Mouse (Mus musculus) lung, postnatal 0 days (tissue): ENCODE data around the gene Lrrc56. TPM values are rescaled to one million over a fixed set of nuclear protein-coding genes. Genes with fewer than 3 reads are reported as not detected.

Experiments used
- ATAC-seq: fragments of 200-750 bp; cut with Nextera tagmentation; 2 replicates; pipeline ENCODE4 v1.8.0; 2017; ENCODE audit warnings: moderate library complexity
- DNase-seq: peaks from one replicate; pipeline ENCODE4 v3.0.0-alpha.2; 2016; ENCODE audit warnings: low spot score
- H3K27ac ChIP-seq: fragments of 300-500 bp; sonication (generic); 2 replicates; pipeline ENCODE4 v1.5.1; 2014; ENCODE audit warnings: antibody characterized with exemption, mild to moderate bottlenecking, low read length, mixed read lengths
- H3K27me3 ChIP-seq: fragments of 300-500 bp; sonication (generic); replicated peaks from 2 replicates; pipeline ENCODE4 v1.6.1; 2014; ENCODE audit warnings: low read length, mixed read lengths; ENCODE audit not compliant: insufficient read depth
- H3K36me3 ChIP-seq: fragments of 300-500 bp; sonication (generic); 2 replicates; pipeline ENCODE4 v1.6.1; 2014; ENCODE audit warnings: low read length, mixed read lengths; ENCODE audit not compliant: insufficient read depth
- H3K4me1 ChIP-seq: fragments of 300-500 bp; sonication (generic); 2 replicates; pipeline ENCODE4 v1.6.1; 2014; ENCODE audit warnings: antibody characterized with exemption, low read depth, low read length, mixed read lengths; ENCODE audit not compliant: insufficient read depth
- H3K4me2 ChIP-seq: fragments of 300-500 bp; sonication (generic); replicated peaks from 2 replicates; pipeline ENCODE4 v1.6.1; 2014; ENCODE audit warnings: low read depth, mild to moderate bottlenecking, low read length, moderate library complexity, mixed read lengths
- H3K4me3 ChIP-seq: fragments of 300-500 bp; sonication (generic); 2 replicates; pipeline ENCODE4 v1.5.1; 2014; ENCODE audit warnings: low read depth, low read length
- H3K9ac ChIP-seq: fragments of 300-500 bp; sonication (generic); replicated peaks from 2 replicates; pipeline ENCODE4 v1.6.1; 2014; ENCODE audit warnings: low read depth, mild to moderate bottlenecking
- H3K9me3 ChIP-seq: fragments of 300-500 bp; sonication (generic); 2 replicates; pipeline ENCODE4 v1.6.1; 2016; ENCODE audit warnings: low read length, mixed read lengths
- CTCF ChIP-seq: IDR thresholded peaks from 2 replicates; pipeline ENCODE4 v1.5.1; 2016; ENCODE audit warnings: antibody characterized with exemption, mild to moderate bottlenecking
- EP300 ChIP-seq: IDR thresholded peaks from 2 replicates; pipeline ENCODE4 v1.6.1; 2016; ENCODE audit warnings: antibody characterized with exemption, mild to moderate bottlenecking, control low read depth
- WGBS: fragments of 180-500 bp; shearing (Covaris S2); extraction: QIAGEN DNeasy Blood & Tissue Kit; methylation state at CpG from one replicate; pipeline ENCODE4 v1.1.7; 2014; 5-methylcytosine and 5-hydroxymethylcytosine counted together
- polyA plus RNA-seq: library from polyadenylated mRNA; unstranded; fragments of >200 nt; fragmentation: Nextera tagmentation; extraction: Ambion mirVana; gene quantifications from 2 replicates; pipeline ENCODE4 v1.2.1, GENCODE M21; 2015

Gene Lrrc56
- polyA plus RNA-seq, 1 experiment from 2014 or later, result 6.8 TPM

DNA sequence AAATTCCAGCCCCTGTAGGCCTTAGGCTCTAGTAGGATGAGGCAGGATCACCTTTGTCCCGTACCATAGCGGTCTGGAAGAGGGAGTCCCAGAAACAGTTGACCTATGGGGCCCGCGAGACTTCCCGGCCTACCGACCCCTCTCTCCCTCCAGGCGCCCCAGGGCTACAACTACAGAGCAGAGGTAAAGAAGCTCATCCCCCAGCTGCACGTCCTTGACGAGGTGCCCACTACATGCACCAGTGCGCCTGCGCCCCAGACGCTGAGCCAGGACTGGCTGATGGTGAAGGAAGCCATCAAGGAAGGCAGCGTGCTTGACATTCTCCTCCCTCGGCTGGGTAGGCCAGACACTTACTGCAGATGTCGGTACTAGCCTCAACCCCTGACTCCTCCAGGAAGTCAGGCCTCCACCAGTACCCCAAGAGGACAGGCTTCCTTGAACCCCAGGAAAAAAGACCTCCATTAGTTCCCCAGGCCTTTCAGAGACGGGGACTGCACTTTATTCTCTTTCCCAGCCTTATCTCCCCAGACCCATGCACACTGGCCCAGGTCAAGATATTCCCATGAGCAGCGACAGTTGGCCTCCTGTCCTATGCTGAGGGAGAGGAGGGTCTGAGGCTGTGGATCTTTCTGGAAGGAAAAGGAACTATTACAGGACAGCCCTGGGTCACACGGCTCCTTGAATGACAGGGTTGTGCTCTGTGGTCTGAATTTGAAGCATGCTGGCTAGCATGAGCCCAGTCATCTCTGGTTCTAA, 12.4 kb downstream of the Lrrc56 start:
- no peaks in the 10 kb centered on the region for H3K36me3 ChIP-seq
- no peak overlapping the region for H3K4me2 ChIP-seq
- H3K27me3 ChIP-seq, result 0 out of 2 replicates have a peak, but pooled peaks cover 3% of the 10 kb centered on the region
- no peak for DNase-seq
- H3K4me1 ChIP-seq, result no peaks in the 10 kb centered on the region
- H3K27ac ChIP-seq, result no peak overlapping the region
- WGBS, result 89% methylated on average over 18 of the region's 18 CpGs
- TF ChIP-seq CTCF, result no peak
- TF ChIP-seq EP300, result no peak
- H3K9me3 ChIP-seq, result no peaks in the 10 kb centered on the region
- ATAC-seq, result no peak
- H3K9ac ChIP-seq, result no peak overlapping the region
- no peak overlapping the region for H3K4me3 ChIP-seq

DNA sequence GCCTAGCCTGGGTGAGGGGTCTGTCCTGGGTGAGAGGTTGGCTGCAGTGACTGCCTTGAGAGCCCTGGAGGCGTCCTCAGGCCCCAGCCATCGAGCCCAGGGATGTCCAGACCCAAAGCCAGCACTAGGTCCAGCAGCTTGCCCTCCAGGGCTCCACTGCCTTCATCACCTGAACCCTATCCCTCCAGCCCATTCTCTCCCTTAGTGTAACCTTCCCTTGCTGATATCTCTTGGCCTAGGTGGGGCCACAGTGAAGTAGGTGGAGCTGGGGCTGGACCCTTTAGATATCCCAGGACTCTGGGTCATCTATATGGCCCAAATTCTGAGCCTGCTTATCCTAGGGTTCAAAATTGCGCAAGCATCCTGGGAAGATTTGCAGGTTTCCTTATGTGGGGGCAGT, 15.6 kb downstream of the Lrrc56 start:
- Histone ChIP-seq H3K9ac (no peak overlapping the region), H3K4me1 (no peaks in the 10 kb centered on the region), H3K36me3 (no peaks in the 10 kb centered on the region), H3K27ac (no peak overlapping the region), H3K4me3 (no peak overlapping the region), H3K9me3 (no peaks in the 10 kb centered on the region), H3K4me2 (no peak overlapping the region), H3K27me3 (0 out of 2 replicates have a peak, but pooled peaks cover 3% of the 10 kb centered on the region)
- DNase-seq, result no peak
- TF ChIP-seq CTCF, result no peak
- no peak for TF ChIP-seq EP300
- 64% methylated on average over 3 of the region's 3 CpGs for whole genome bisulfite sequencing
- no peak for ATAC-seq

DNA sequence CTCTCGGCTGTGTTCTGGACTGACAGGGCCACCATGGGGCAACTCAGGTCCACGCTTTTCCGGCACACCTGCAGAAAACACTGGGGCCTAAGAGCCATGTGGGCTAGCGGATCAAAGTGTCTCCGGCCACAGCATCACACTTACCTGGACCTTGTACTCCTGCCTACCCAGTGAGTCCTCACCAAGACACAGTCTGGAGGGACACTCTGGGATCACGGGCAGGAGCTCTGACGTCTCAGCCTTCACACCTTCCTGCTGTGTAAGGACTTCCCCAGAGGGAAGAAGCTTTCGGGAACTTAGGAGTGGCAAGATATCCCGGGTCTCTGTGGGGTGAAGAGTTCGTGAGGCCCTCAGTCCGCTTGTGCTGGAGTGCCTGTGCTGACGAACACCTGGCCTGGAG, 16.2 kb downstream of the Lrrc56 start:
- no peak for ATAC-seq
- no peak overlapping the region for H3K27ac ChIP-seq
- 0 out of 2 replicates have a peak, but pooled peaks cover 3% of the 10 kb centered on the region for H3K27me3 ChIP-seq
- no peaks in the 10 kb centered on the region for H3K36me3 ChIP-seq
- no peak for DNase-seq
- H3K4me2 ChIP-seq, result no peak overlapping the region
- H3K4me3 ChIP-seq, result no peak overlapping the region
- peaks cover 3% of the 10 kb centered on the region; the same call in 1 of the 2 replicates for H3K4me1 ChIP-seq
- WGBS, result 65% methylated on average over 12 of the region's 12 CpGs
- no peaks in the 10 kb centered on the region for H3K9me3 ChIP-seq
- TF ChIP-seq CTCF (no peak), EP300 (no peak)
- H3K9ac ChIP-seq, result no peak overlapping the region

DNA sequence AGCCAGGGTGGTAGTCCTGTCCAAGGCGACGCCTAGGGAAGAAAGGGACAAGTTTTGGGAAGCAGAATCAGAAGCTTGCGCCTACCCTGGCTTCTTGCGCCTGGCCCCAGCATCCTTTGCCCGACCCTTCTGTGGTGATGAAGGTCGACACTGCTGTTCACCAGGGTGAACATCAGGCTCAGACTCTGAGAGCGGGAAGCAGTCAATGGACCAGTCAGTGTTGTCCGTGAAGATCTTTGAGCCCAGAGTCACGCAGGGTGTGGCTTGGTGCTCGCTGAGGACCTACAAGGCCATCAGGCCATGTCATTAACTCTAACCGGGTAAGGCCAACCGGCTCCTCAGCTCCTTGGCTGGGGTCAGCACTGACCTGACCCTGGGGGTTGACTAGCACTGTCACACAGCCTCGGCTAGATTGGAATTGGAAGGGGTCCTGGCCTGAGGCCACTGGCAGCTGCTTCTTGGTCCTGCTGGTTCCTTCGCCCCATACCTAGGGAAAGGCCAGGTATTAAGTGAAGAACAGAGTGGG, 16.7 kb downstream of the Lrrc56 start:
- no peak for ATAC-seq
- DNase-seq, result no peak
- whole genome bisulfite sequencing, result 87% methylated on average over 14 of the region's 14 CpGs
- H3K4me3 ChIP-seq, result no peak overlapping the region
- H3K4me2 ChIP-seq, result no peak overlapping the region
- H3K9me3 ChIP-seq, result no peaks in the 10 kb centered on the region
- no peak overlapping the region for H3K27ac ChIP-seq
- no peak overlapping the region for H3K9ac ChIP-seq
- H3K27me3 ChIP-seq, result 0 out of 2 replicates have a peak, but pooled peaks cover 3% of the 10 kb centered on the region
- H3K4me1 ChIP-seq, result peaks cover 4% of the 10 kb centered on the region; the same call in 1 of the 2 replicates
- no peaks in the 10 kb centered on the region for H3K36me3 ChIP-seq
- TF ChIP-seq CTCF, result no peak
- no peak for TF ChIP-seq EP300

DNA sequence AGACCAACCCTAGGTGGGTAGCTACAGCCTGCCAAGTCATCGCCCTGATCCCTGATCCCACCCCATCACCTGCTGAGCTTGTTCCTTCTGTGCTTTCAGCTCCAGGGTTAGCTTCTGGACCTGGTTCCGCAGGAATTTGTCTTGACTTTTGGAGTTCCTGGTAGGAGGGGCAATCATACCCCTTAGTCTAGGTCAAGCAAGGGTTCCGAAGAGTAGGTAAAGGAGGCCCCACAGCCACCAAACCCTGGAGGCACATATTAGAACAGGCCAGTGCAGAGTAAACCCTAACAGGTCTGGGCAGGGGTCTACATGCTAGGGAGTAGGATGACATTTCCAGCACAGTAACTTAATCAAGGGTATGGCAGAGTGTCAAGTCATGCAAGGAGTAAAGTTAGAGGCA, 19.2 kb downstream of the Lrrc56 start:
- Histone ChIP-seq H3K27ac (no peak overlapping the region), H3K36me3 (no peaks in the 10 kb centered on the region), H3K27me3 (0 out of 2 replicates have a peak, but pooled peaks cover 3% of the 10 kb centered on the region), H3K4me2 (no peak overlapping the region), H3K9ac (no peak overlapping the region), H3K9me3 (no peaks in the 10 kb centered on the region), H3K4me3 (no peak overlapping the region), H3K4me1 (peaks cover 8% of the 10 kb centered on the region; the same call in 1 of the 2 replicates)
- WGBS, result 76% methylated on average over 3 of the region's 3 CpGs
- DNase-seq (no peak), ATAC-seq (no peak)
- no peak for TF ChIP-seq CTCF

DNA sequence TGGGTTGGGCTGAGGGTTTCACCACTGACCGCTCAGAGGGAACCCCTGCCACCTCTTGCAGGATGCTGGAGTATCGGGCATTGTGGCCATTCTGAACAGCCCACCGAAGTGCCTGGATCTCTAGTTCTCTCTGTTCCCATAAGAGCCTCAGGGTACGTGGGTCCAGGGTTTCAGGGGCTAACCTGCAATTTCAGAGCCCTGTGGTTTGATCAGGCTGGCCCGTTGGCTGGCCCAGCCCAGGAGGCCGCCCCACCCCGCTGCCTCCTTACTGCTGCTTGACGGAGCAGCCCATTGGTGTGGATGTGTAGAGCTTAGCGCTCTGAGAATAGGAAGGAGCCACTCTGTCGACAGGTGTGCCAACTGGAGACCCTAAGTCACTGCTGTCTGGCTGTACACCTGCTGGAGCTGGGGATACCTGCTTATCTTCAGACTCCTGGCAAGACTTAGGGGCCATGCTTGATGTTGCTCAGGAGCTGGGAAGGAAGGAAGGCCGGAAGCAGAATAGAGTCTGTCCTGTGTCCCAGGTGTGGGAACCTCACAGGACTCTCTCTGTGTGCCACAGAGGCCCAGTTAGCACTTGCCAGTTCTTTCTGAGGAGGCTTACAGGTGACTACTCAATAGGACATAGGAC, 19.8 kb downstream of the Lrrc56 start, which contains the start of gene Lmntd2:
TSS of gene Lmntd2 (minus strand) at position 476 of the 631 bp plus-strand sequence.
- Histone ChIP-seq H3K27ac (peak within 1 kb of the TSS; percentile 76), H3K27me3 (0 out of 2 replicates have a peak, but pooled peaks cover 3% of the 10 kb centered on the region), H3K9ac (0 out of 2 replicates have a peak within 1 kb of the TSS, but pooled peaks have one; percentile 32), H3K36me3 (no peaks in the 10 kb centered on the region), H3K4me1 (peaks cover 8% of the 10 kb centered on the region; the same call in 1 of the 2 replicates), H3K4me3 (peak within 1 kb of the TSS; percentile 58; the same call in 1 of the 2 replicates), H3K9me3 (no peaks in the 10 kb centered on the region), H3K4me2 (peak within 1 kb of the TSS; percentile 97)
- WGBS, result 86% methylated on average over 11 of the region's 11 CpGs
- no peak for ATAC-seq
- DNase-seq, result no peak
- TF ChIP-seq CTCF (no peak), EP300 (no peak)
